Mouse (Mus musculus) heart, postnatal 36 days (tissue): ENCODE data around the gene Gm10318. TPM values are rescaled to one million over a fixed set of nuclear protein-coding genes. Genes with fewer than 3 reads are reported as not detected.
A peak's percentile ranks its signal among the peaks of the same experiment; 100 is the strongest.

ENCODE experiments used
- DNase-seq, 2 experiments: peaks; one replicate each; pipeline ENCODE4 v3.0.0; 2021 to 2022
- intact Hi-C: fragments of 180-260 bp; cut with DNase I; formaldehyde crosslinking; loops from one replicate; pipeline ENCODE4 v1.15.1; 2025
- total RNA-seq, 2 experiments: library from RNA; stranded (reverse); gene quantifications; 2 replicates each; pipeline ENCODE4 v1.2.3; 2021

Gene Gm10318
- total RNA-seq, 2 experiments from 2014 or later, result not detected

- DNase-seq, result no peak
- intact Hi-C loops, result no loop called here
Observed at GRCm38 (mm10) chr10:77886007-77886747, 33.5 kb downstream of the Gm10318 start.

- intact Hi-C loops, result no loop called here
- no peak for DNase-seq
Observed at GRCm38 (mm10) chr10:77890987-77891565, 38.4 kb downstream of the Gm10318 start.

GRCm38 (mm10) chr10:77895562-77895961 lies 42.9 kb downstream of the Gm10318 start:
- DNase-seq, result peak in 1 of 2 experiments; percentile 17
- intact Hi-C loops, result no loop called here

- intact Hi-C loops, result no loop called here
- no peak for DNase-seq
Observed at GRCm38 (mm10) chr10:77900126-77900525, 47.5 kb downstream of the Gm10318 start.

GRCm38 (mm10) chr10:77900903-77901818 lies 48.5 kb downstream of the Gm10318 start:
- intact Hi-C loops, result no loop called here
- no peak for DNase-seq

- DNase-seq, result no peak
- intact Hi-C loops, result no loop called here
Observed at GRCm38 (mm10) chr10:77901871-77902210, 49.2 kb downstream of the Gm10318 start.

GRCm38 (mm10) chr10:77902211-77902893 lies 49.7 kb downstream of the Gm10318 start, which contains the start of gene Lrrc3:
Gene Lrrc3 (minus strand): TSS chr10:77902536.
- intact Hi-C loops, result no loop called here
- DNase-seq, result peak; percentile 25 to 43

GRCm38 (mm10) chr10:77902894-77903715 lies 50.4 kb downstream of the Gm10318 start:
- no peak for DNase-seq
- intact Hi-C loops, result no loop called here

Other genes starting within 250 kb of the Gm10318 start
- gene Sumo3, start 246.8 kb upstream of the Gm10318 start, total RNA-seq, result 10 to 100 TPM; 52.9 to 58.9 TPM
- gene Gm49325, start 246.7 kb upstream of the Gm10318 start, total RNA-seq, result 10 to 100 TPM; 10.6 to 17.6 TPM
- gene Ube2g2, start 230.6 kb upstream of the Gm10318 start, total RNA-seq, result 10 to 100 TPM; 65.2 to 73.4 TPM
- not detected for gene Tspear, start 166.3 kb upstream of the Gm10318 start, total RNA-seq
- not detected for gene Gm19402, start 162.1 kb upstream of the Gm10318 start, total RNA-seq
- gene Gm9508, start 155.6 kb upstream of the Gm10318 start, total RNA-seq, result not detected
- gene Gm10272, start 146.2 kb upstream of the Gm10318 start, total RNA-seq, result not detected
- not detected for gene Gm10024, start 141.4 kb upstream of the Gm10318 start, total RNA-seq
- not detected for gene Gm10142, start 137.1 kb upstream of the Gm10318 start, total RNA-seq
- gene Krtap12-1, start 132.3 kb upstream of the Gm10318 start, total RNA-seq, result not detected
- not detected for gene Gm10100, start 126.4 kb upstream of the Gm10318 start, total RNA-seq
- gene Gm18596, start 110.2 kb upstream of the Gm10318 start, total RNA-seq, result not detected
- gene Gm9736, start 101.5 kb upstream of the Gm10318 start, total RNA-seq, result not detected
- gene Gm3233, start 93.2 kb upstream of the Gm10318 start, total RNA-seq, result not detected
- not detected for gene Gm3238, start 81.5 kb upstream of the Gm10318 start, total RNA-seq
- not detected for gene Gm7138, start 75.9 kb upstream of the Gm10318 start, total RNA-seq
- not detected for gene Gm3250, start 70.3 kb upstream of the Gm10318 start, total RNA-seq
- gene Gm7137, start 64.7 kb upstream of the Gm10318 start, total RNA-seq, result not detected
- not detected for gene Gm9639, start 57.8 kb upstream of the Gm10318 start, total RNA-seq
- not detected for gene Gm19668, start 53.7 kb upstream of the Gm10318 start, total RNA-seq
- not detected for gene Gm9507, start 41.0 kb upstream of the Gm10318 start, total RNA-seq
- gene Gm2696, start 38.2 kb upstream of the Gm10318 start, total RNA-seq, result not detected
- not detected for gene Krtap10-4, start 25.8 kb upstream of the Gm10318 start, total RNA-seq
- not detected for gene Krtap10-10, start 16.9 kb upstream of the Gm10318 start, total RNA-seq
- gene Gm36176, start 6.1 kb upstream of the Gm10318 start, total RNA-seq, result not detected
- not detected for gene Gm3285, start 9.1 kb downstream of the Gm10318 start, total RNA-seq
- under 1 TPM; 0.54 to 0.94 TPM for gene Lrrc3, start 49.7 kb downstream of the Gm10318 start, total RNA-seq
- gene Trpm2, start 117.7 kb downstream of the Gm10318 start, total RNA-seq, result 1 to 10 TPM in 1 of 2 experiments, under 1 TPM in 1; 0.31 to 1.5 TPM
- 10 to 100 TPM in 1 of 2 experiments, 1 to 10 TPM in 1; 9.3 to 10.3 TPM for gene 1810043G02Rik, start 125.7 kb downstream of the Gm10318 start, total RNA-seq
- gene Pfkl, start 157.2 kb downstream of the Gm10318 start, total RNA-seq, result 100 to 1,000 TPM in 1 of 2 experiments, 10 to 100 TPM in 1; 97.8 to 116 TPM
- gene Dnmt3l, start 189.1 kb downstream of the Gm10318 start, total RNA-seq, result not detected
- gene Aire, start 190.8 kb downstream of the Gm10318 start, total RNA-seq, result not detected
- 1 to 10 TPM; 7.6 to 7.7 TPM for gene Icosl, start 216.4 kb downstream of the Gm10318 start, total RNA-seq